Mouse (Mus musculus) macrophage (primary cell): Measurements from ENCODE around the gene Tas2r143. TPM values are rescaled to one million over a fixed set of nuclear protein-coding genes. Genes with fewer than 3 reads are reported as not detected.

Experiments used
- H3K27ac ChIP-seq: fragments of 350-480 bp; formaldehyde crosslinking; 2 replicates; pipeline ENCODE4 v1.9.0; 2021
- H3K36me3 ChIP-seq: fragments of 350-480 bp; formaldehyde crosslinking; 2 replicates; pipeline ENCODE4 v1.9.0; 2021; ENCODE audit errors: inconsistent target
- H3K4me3 ChIP-seq: fragments of 350-480 bp; formaldehyde crosslinking; 2 replicates; pipeline ENCODE4 v1.9.0; 2021; ENCODE audit errors: inconsistent target
- H3K79me2 ChIP-seq: fragments of 350-480 bp; formaldehyde crosslinking; 2 replicates; pipeline ENCODE4 v1.9.0; 2021; ENCODE audit errors: inconsistent target
- WGBS: methylation state at CpG from one replicate; pipeline ENCODE4 v1.1.7; 2026; ENCODE audit warnings: inconsistent platforms; ENCODE audit not compliant: missing documents; 5-methylcytosine and 5-hydroxymethylcytosine counted together
- polyA plus RNA-seq: library from polyadenylated mRNA; stranded (reverse); fragments of 250-400 nt; gene quantifications from 3 replicates; pipeline ENCODE4 v1.2.4, GENCODE M21; 2018; ENCODE audit warnings: inconsistent platforms
- total RNA-seq, 78 experiments: library from RNA; depleted of rRNA; stranded (reverse); fragments of 250-400 nt; gene quantifications; 1 replicate in 9 of 78; 2 replicates in 24 of 78; 3 replicates in 43 of 78; 4 replicates in 2 of 78; pipeline ENCODE4 v1.2.4; 2018; ENCODE audit warnings: inconsistent platforms in 56 of 78

Gene Tas2r143
- total RNA-seq (2018; cell fraction: chromatin; rRNA removed): 1 to 10 TPM in 15 of 26 experiments, under 1 TPM in 1, not detected in 10; 0.92 to 4.6 (median 1.8) TPM
- not detected for total RNA-seq (2018; cell fraction: cytosol; rRNA removed)
- total RNA-seq (2018; cell fraction: nucleus; rRNA removed): 1 to 10 TPM in 8 of 26 experiments, under 1 TPM in 4, not detected in 14; 0.61 to 2.4 (median 1.1) TPM
- not detected in 3 replicates for polyA plus RNA-seq

- Histone ChIP-seq H3K79me2 (no peaks in the 10 kb centered on the region), H3K27ac (no peak within 1 kb of the TSS), H3K4me3 (no peak within 1 kb of the TSS), H3K36me3 (no peaks in the 10 kb centered on the region)
- 100% methylated on average over 1 of the region's 1 CpGs for WGBS
Observed at GRCm38 (mm10) chr6:42399938-42400337, at the start of gene Tas2r143. Gene Tas2r143 (plus strand): TSS chr6:42400238.

- Histone ChIP-seq H3K4me3 (peak overlapping the region; percentile 83), H3K27ac (peak overlapping the region; percentile 81), H3K79me2 (peaks cover 29% of the 10 kb centered on the region), H3K36me3 (peaks cover 15% of the 10 kb centered on the region)
- WGBS: 21% methylated on average over 13 of the region's 13 CpGs
Observed at GRCm38 (mm10) chr6:42350968-42351775, 48.9 kb upstream of the Tas2r143 start.

- Histone ChIP-seq H3K27ac (peak overlapping the region; percentile 81), H3K36me3 (peaks cover 22% of the 10 kb centered on the region), H3K4me3 (peak overlapping the region; percentile 83), H3K79me2 (peaks cover 29% of the 10 kb centered on the region)
- WGBS: 38% methylated on average over 7 of the region's 7 CpGs
Observed at GRCm38 (mm10) chr6:42351776-42352485, 48.1 kb upstream of the Tas2r143 start.

GRCm38 (mm10) chr6:42352486-42352846 is 47.6 kb upstream of the Tas2r143 start:
- H3K4me3 ChIP-seq: no peak overlapping the region; the same call in 1 of the 2 replicates
- peaks cover 28% of the 10 kb centered on the region for H3K36me3 ChIP-seq
- H3K27ac ChIP-seq: peak overlapping the region; percentile 81
- peaks cover 29% of the 10 kb centered on the region for H3K79me2 ChIP-seq
- WGBS: 73% methylated on average over 1 of the region's 1 CpGs

- 0% methylated on average over 8 of the region's 8 CpGs for WGBS
- Histone ChIP-seq H3K36me3 (peaks cover 35% of the 10 kb centered on the region), H3K27ac (peak overlapping the region; percentile 81), H3K4me3 (no peak overlapping the region), H3K79me2 (peaks cover 29% of the 10 kb centered on the region)
Observed at GRCm38 (mm10) chr6:42353180-42353579, 46.9 kb upstream of the Tas2r143 start.

GRCm38 (mm10) chr6:42354076-42355019 is 45.7 kb upstream of the Tas2r143 start:
- Histone ChIP-seq H3K36me3 (peaks cover 46% of the 10 kb centered on the region), H3K4me3 (no peak overlapping the region), H3K79me2 (peaks cover 29% of the 10 kb centered on the region), H3K27ac (peak overlapping the region; percentile 81)
- 15% methylated on average over 11 of the region's 11 CpGs for WGBS

- no peak overlapping the region for H3K4me3 ChIP-seq
- H3K79me2 ChIP-seq: peaks cover 26% of the 10 kb centered on the region
- WGBS: 92% methylated on average over 6 of the region's 6 CpGs
- peaks cover 56% of the 10 kb centered on the region for H3K36me3 ChIP-seq
- H3K27ac ChIP-seq: no peak overlapping the region
Observed at GRCm38 (mm10) chr6:42355366-42355765, 44.7 kb upstream of the Tas2r143 start.

- 92% methylated on average over 13 of the region's 13 CpGs for WGBS
- H3K27ac ChIP-seq: no peak overlapping the region
- peaks cover 59% of the 10 kb centered on the region for H3K36me3 ChIP-seq
- H3K79me2 ChIP-seq: peaks cover 20% of the 10 kb centered on the region
- no peak overlapping the region for H3K4me3 ChIP-seq
Observed at GRCm38 (mm10) chr6:42355794-42356600, 44.0 kb upstream of the Tas2r143 start.

- Histone ChIP-seq H3K27ac (no peak overlapping the region), H3K79me2 (peaks cover 11% of the 10 kb centered on the region; the same call in 1 of the 2 replicates), H3K36me3 (peaks cover 59% of the 10 kb centered on the region), H3K4me3 (no peak overlapping the region)
- 100% methylated on average over 5 of the region's 5 CpGs for WGBS
Observed at GRCm38 (mm10) chr6:42356913-42357312, 43.1 kb upstream of the Tas2r143 start.

GRCm38 (mm10) chr6:42357901-42358300 is 42.1 kb upstream of the Tas2r143 start:
- Histone ChIP-seq H3K79me2 (peaks cover 9% of the 10 kb centered on the region; the same call in 1 of the 2 replicates), H3K36me3 (peaks cover 59% of the 10 kb centered on the region), H3K27ac (no peak overlapping the region), H3K4me3 (no peak overlapping the region)
- 88% methylated on average over 6 of the region's 6 CpGs for WGBS

- 97% methylated on average over 12 of the region's 12 CpGs for WGBS
- H3K36me3 ChIP-seq: peaks cover 59% of the 10 kb centered on the region
Observed at GRCm38 (mm10) chr6:42358901-42359300, 41.1 kb upstream of the Tas2r143 start.

GRCm38 (mm10) chr6:42359364-42360147 is 40.5 kb upstream of the Tas2r143 start:
- 88% methylated on average over 9 of the region's 9 CpGs for WGBS
- Histone ChIP-seq H3K36me3 (peaks cover 59% of the 10 kb centered on the region), H3K79me2 (peaks cover 6% of the 10 kb centered on the region; the same call in 1 of the 2 replicates), H3K27ac (no peak overlapping the region), H3K4me3 (no peak overlapping the region)

More at GRCm38 (mm10) chr6:42358901-42359300, 41.1 kb upstream of the Tas2r143 start:
- no peak overlapping the region for H3K27ac ChIP-seq
- peaks cover 9% of the 10 kb centered on the region; the same call in 1 of the 2 replicates for H3K79me2 ChIP-seq
- H3K4me3 ChIP-seq: no peak overlapping the region
